Mouse (Mus musculus) limb, embryonic 12.5 days (tissue): ENCODE data around the gene Sox10. TPM values are rescaled to one million over a fixed set of nuclear protein-coding genes. Genes with fewer than 3 reads are reported as not detected.
A peak's percentile ranks its signal among the peaks of the same experiment; 100 is the strongest.

Source experiments
- ATAC-seq: fragments of 200-750 bp; cut with Nextera tagmentation; 2 replicates; pipeline ENCODE4 v1.8.0; 2017; ENCODE audit warnings: low read depth, moderate TSS enrichment; ENCODE audit not compliant: insufficient number of reproducible peaks, insufficient read depth, low FRiP score, low TSS enrichment
- H3K27ac ChIP-seq: fragments of 300-500 bp; sonication (generic); 2 replicates; pipeline ENCODE4 v1.5.1; 2016; ENCODE audit warnings: mild to moderate bottlenecking, moderate library complexity
- H3K27me3 ChIP-seq: fragments of 300-500 bp; sonication (generic); 2 replicates; pipeline ENCODE4 v1.6.1; 2016; ENCODE audit warnings: mild to moderate bottlenecking, moderate library complexity
- H3K36me3 ChIP-seq: fragments of 300-500 bp; sonication (generic); 2 replicates; pipeline ENCODE4 v1.6.1; 2016; ENCODE audit warnings: mild to moderate bottlenecking, moderate library complexity
- H3K4me1 ChIP-seq: fragments of 300-500 bp; sonication (generic); replicated peaks from 2 replicates; pipeline ENCODE4 v1.6.1; 2016
- H3K4me2 ChIP-seq: fragments of 300-500 bp; sonication (generic); 2 replicates; pipeline ENCODE4 v1.6.1; 2016; ENCODE audit warnings: mild to moderate bottlenecking, moderate library complexity
- H3K4me3 ChIP-seq: fragments of 300-500 bp; sonication (generic); replicated peaks from 2 replicates; pipeline ENCODE4 v1.5.1; 2016; ENCODE audit warnings: mild to moderate bottlenecking
- H3K9ac ChIP-seq: fragments of 300-500 bp; sonication (generic); replicated peaks from 2 replicates; pipeline ENCODE4 v1.6.1; 2016; ENCODE audit warnings: mild to moderate bottlenecking, moderate library complexity
- H3K9me3 ChIP-seq: fragments of 300-500 bp; sonication (generic); 2 replicates; pipeline ENCODE4 v1.6.1; 2016; ENCODE audit warnings: mild to moderate bottlenecking, moderate library complexity
- WGBS: fragments of 180-500 bp; shearing (Covaris S2); methylation state at CpG from one replicate; pipeline ENCODE4 v1.1.7; 2016; 5-methylcytosine and 5-hydroxymethylcytosine counted together
- polyA plus RNA-seq: library from polyadenylated mRNA; unstranded; fragments of >200 nt; fragmentation: Nextera tagmentation; extraction: Ambion mirVana; gene quantifications from 2 replicates; pipeline ENCODE4 v1.2.1, GENCODE M21; 2016

Sox10 gene
- polyA plus RNA-seq, 1 experiment from 2014 or later = 4.1 TPM

DNA sequence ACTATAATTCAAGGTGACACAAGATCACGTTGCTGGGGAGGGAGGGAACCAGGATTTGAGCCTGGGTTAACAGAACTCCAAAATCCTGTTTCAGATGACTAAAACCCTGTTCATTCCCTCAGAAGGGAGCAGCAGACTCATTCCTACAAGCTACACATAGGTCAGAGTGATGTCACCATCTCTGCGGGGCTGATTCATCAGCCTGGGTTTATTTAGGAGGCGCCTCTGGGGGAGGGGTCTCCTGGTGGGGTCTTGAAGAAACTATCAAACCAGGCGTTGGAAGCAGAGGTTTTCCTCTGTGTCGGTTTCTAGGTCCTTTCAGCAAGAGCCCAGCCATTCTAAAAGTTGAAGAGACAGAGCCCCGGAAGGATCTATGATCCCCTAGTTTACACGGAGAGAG lies 57.1 kb downstream of the Sox10 start:
- peaks cover 8% of the 10 kb centered on the region for H3K27me3 ChIP-seq
- peak overlapping the region; percentile 96 for H3K4me2 ChIP-seq
- peaks cover 10% of the 10 kb centered on the region; the same call in 1 of the 2 replicates for H3K36me3 ChIP-seq
- no peak for ATAC-seq
- H3K4me1 ChIP-seq = peaks cover 36% of the 10 kb centered on the region
- no peaks in the 10 kb centered on the region for H3K9me3 ChIP-seq
- H3K9ac ChIP-seq = peak overlapping the region; percentile 89; the same call in 1 of the 2 replicates
- peak overlapping the region; percentile 92 for H3K4me3 ChIP-seq
- peak overlapping the region; percentile 93 for H3K27ac ChIP-seq
- 14% methylated on average over 7 of the region's 7 CpGs for WGBS

DNA sequence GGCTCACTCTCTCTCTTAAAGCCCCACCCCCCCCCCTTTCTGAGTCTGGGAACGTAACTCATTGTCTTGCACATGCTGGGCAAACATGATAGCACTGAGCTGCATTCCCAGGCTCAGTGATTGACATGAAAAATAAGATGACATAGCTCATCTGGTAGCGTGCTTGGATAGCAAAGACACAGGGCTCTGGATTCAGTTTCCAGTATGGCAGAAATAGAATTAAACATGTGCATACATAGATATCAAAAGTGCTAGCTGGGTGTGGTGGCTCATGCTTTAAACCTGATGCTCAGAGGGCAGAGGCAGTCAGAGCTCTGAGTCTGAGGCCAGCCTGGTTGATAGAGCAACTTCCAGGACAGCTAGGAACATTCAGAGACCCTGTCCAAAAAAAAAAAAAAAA lies 59.2 kb downstream of the Sox10 start:
- WGBS = 63% methylated on average over 2 of the region's 2 CpGs
- Histone ChIP-seq H3K36me3 (no peaks in the 10 kb centered on the region), H3K4me1 (peaks cover 35% of the 10 kb centered on the region), H3K4me2 (no peak overlapping the region), H3K27me3 (peaks cover 7% of the 10 kb centered on the region), H3K9ac (no peak overlapping the region), H3K4me3 (no peak overlapping the region), H3K9me3 (no peaks in the 10 kb centered on the region), H3K27ac (no peak overlapping the region)
- ATAC-seq = no peak

Other genes with a start within 250 kb of the Sox10 start
- gene Lgals1, start 238.5 kb downstream of the Sox10 start, polyA plus RNA-seq = 922 and 966 TPM in 2 replicates
- 61.1 and 61.6 TPM in 2 replicates for gene Nol12, start 230.3 kb downstream of the Sox10 start, polyA plus RNA-seq
- 37.9 and 42.2 TPM in 2 replicates for gene Triobp, start 217.5 kb downstream of the Sox10 start, polyA plus RNA-seq
- 677 and 728 TPM in 2 replicates for gene H1f0, start 136.8 kb downstream of the Sox10 start, polyA plus RNA-seq
- 0.18 TPM in 1 of 2 replicates, not detected in the other for gene Galr3, start 123.4 kb downstream of the Sox10 start, polyA plus RNA-seq
- gene Ankrd54, start 102.3 kb downstream of the Sox10 start, polyA plus RNA-seq = 63.7 and 67.1 TPM in 2 replicates
- 232 and 241 TPM in 2 replicates for gene Eif3l, start 90.1 kb downstream of the Sox10 start, polyA plus RNA-seq
- gene Micall1, start 56.3 kb downstream of the Sox10 start, polyA plus RNA-seq = 12.2 and 13.0 TPM in 2 replicates
- gene Polr2f, start 24.2 kb downstream of the Sox10 start, polyA plus RNA-seq = 353 and 382 TPM in 2 replicates
- 4.1 and 8.4 TPM in 2 replicates for gene 1700088E04Rik, start 24.0 kb downstream of the Sox10 start, polyA plus RNA-seq
- gene Pick1, start 63.9 kb upstream of the Sox10 start, polyA plus RNA-seq = 53.7 and 55.5 TPM in 2 replicates
- 0.68 and 0.76 TPM in 2 replicates for gene Gm49486, start 64.2 kb upstream of the Sox10 start, polyA plus RNA-seq
- gene Slc16a8, start 89.5 kb upstream of the Sox10 start, polyA plus RNA-seq = 0.30 and 0.42 TPM in 2 replicates
- gene Baiap2l2, start 120.3 kb upstream of the Sox10 start, polyA plus RNA-seq = 8.6 and 10.0 TPM in 2 replicates
- gene Pla2g6, start 163.2 kb upstream of the Sox10 start, polyA plus RNA-seq = 11.0 and 11.9 TPM in 2 replicates
- gene Maff, start 181.4 kb upstream of the Sox10 start, polyA plus RNA-seq = 1.5 and 2.0 TPM in 2 replicates
- 54.7 and 63.8 TPM in 2 replicates for gene Tmem184b, start 238.3 kb upstream of the Sox10 start, polyA plus RNA-seq